Mouse (Mus musculus): ENCODE measurements around the gene Rasl12.

Rasl12 gene

GRCm38 (mm10) chr9:65392638-65393364 lies 5.5 kb upstream of the Rasl12 start:
- DNase-seq (ENCODE audit: low spot score), result no peak

GRCm38 (mm10) chr9:65393606-65394005 lies 4.7 kb upstream of the Rasl12 start:
- DNase-seq (ENCODE audit: low spot score), result no peak

GRCm38 (mm10) chr9:65394360-65394759 lies 3.9 kb upstream of the Rasl12 start:
- no peak for DNase-seq (ENCODE audit: low spot score)

GRCm38 (mm10) chr9:65399934-65400333 lies 1.6 kb downstream of the Rasl12 start:
- DNase-seq (ENCODE audit: low spot score), result no peak

- no peak for DNase-seq (ENCODE audit: low spot score)
Measured at GRCm38 (mm10) chr9:65404331-65405183, 6.3 kb downstream of the Rasl12 start.

- no peak for DNase-seq (ENCODE audit: low spot score)
Measured at GRCm38 (mm10) chr9:65405184-65405449, 6.8 kb downstream of the Rasl12 start.

GRCm38 (mm10) chr9:65407327-65407726 lies 9.0 kb downstream of the Rasl12 start:
- DNase-seq (ENCODE audit: low spot score), result no peak

GRCm38 (mm10) chr9:65407861-65408260 lies 9.6 kb downstream of the Rasl12 start:
- DNase-seq (ENCODE audit: low spot score), result no peak

- no peak for DNase-seq (ENCODE audit: low spot score)
Measured at GRCm38 (mm10) chr9:65408871-65409295, 10.6 kb downstream of the Rasl12 start.

- no peak for DNase-seq (ENCODE audit: low spot score)
Measured at GRCm38 (mm10) chr9:65410378-65410777, 12.1 kb downstream of the Rasl12 start.

GRCm38 (mm10) chr9:65411326-65411725 lies 13.0 kb downstream of the Rasl12 start:
- DNase-seq (ENCODE audit: low spot score), result no peak

- DNase-seq (ENCODE audit: low spot score), result no peak
Measured at GRCm38 (mm10) chr9:65417738-65418137, 19.4 kb downstream of the Rasl12 start.

- DNase-seq (ENCODE audit: low spot score), result no peak
Measured at GRCm38 (mm10) chr9:65419633-65420032, 21.3 kb downstream of the Rasl12 start.

GRCm38 (mm10) chr9:65422760-65423501 lies 24.6 kb downstream of the Rasl12 start, which contains the start of gene Slc51b:
Gene Slc51b, minus strand, starts transcription at chr9:65422955.
- DNase-seq (ENCODE audit: low spot score), result no peak

- DNase-seq (ENCODE audit: low spot score), result no peak
Measured at GRCm38 (mm10) chr9:65424393-65424792, 26.1 kb downstream of the Rasl12 start.

GRCm38 (mm10) chr9:65427511-65427910 lies 29.2 kb downstream of the Rasl12 start:
- DNase-seq (ENCODE audit: low spot score), result no peak

GRCm38 (mm10) chr9:65428003-65428402 lies 29.7 kb downstream of the Rasl12 start:
- no peak for DNase-seq (ENCODE audit: low spot score)

- DNase-seq (ENCODE audit: low spot score), result no peak
Measured at GRCm38 (mm10) chr9:65430401-65430800, 32.1 kb downstream of the Rasl12 start.

- no peak for DNase-seq (ENCODE audit: low spot score)
Measured at GRCm38 (mm10) chr9:65430921-65431320, 32.6 kb downstream of the Rasl12 start.

- peak; percentile 49 for DNase-seq (ENCODE audit: low spot score)
Measured at GRCm38 (mm10) chr9:65432236-65432635, 33.9 kb downstream of the Rasl12 start.

- no peak for DNase-seq (ENCODE audit: low spot score)
Measured at GRCm38 (mm10) chr9:65434140-65434539, 35.8 kb downstream of the Rasl12 start.

GRCm38 (mm10) chr9:65435211-65435610 lies 36.9 kb downstream of the Rasl12 start:
- DNase-seq (ENCODE audit: low spot score), result no peak

Measured in urinary bladder, postnatal 10 days (tissue).